Mouse (Mus musculus) kidney, embryonic 16.5 days (tissue): ENCODE measurements around the gene Trim52. TPM values are rescaled to one million over a fixed set of nuclear protein-coding genes. Genes with fewer than 3 reads are reported as not detected.

Source experiments
- ATAC-seq: fragments of 200-750 bp; cut with Nextera tagmentation; 2 replicates; pipeline ENCODE4 v1.8.0; 2017; ENCODE audit warnings: moderate TSS enrichment; ENCODE audit not compliant: low FRiP score, low TSS enrichment
- H3K27ac ChIP-seq: fragments of 300-500 bp; sonication (generic); 2 replicates; pipeline ENCODE4 v1.5.1; 2014; ENCODE audit warnings: low read length
- H3K27me3 ChIP-seq: fragments of 300-500 bp; sonication (generic); 2 replicates; pipeline ENCODE4 v1.6.1; 2014; ENCODE audit warnings: low read length, control low read depth, mixed read lengths; ENCODE audit not compliant: insufficient read depth
- H3K36me3 ChIP-seq: fragments of 300-500 bp; sonication (generic); 2 replicates; pipeline ENCODE4 v1.6.1; 2014; ENCODE audit warnings: low read length, control low read depth, mixed read lengths; ENCODE audit not compliant: insufficient read depth
- H3K4me1 ChIP-seq: fragments of 300-500 bp; sonication (generic); 2 replicates; pipeline ENCODE4 v1.6.1; 2014; ENCODE audit warnings: low read length, control low read depth, mixed read lengths; ENCODE audit not compliant: insufficient read depth
- H3K4me2 ChIP-seq: fragments of 300-500 bp; sonication (generic); replicated peaks from 2 replicates; pipeline ENCODE4 v1.6.1; 2014; ENCODE audit warnings: low read depth, low read length
- H3K4me3 ChIP-seq: fragments of 300-500 bp; sonication (generic); 2 replicates; pipeline ENCODE4 v1.5.1; 2014; ENCODE audit warnings: mild to moderate bottlenecking, low read length
- H3K9ac ChIP-seq: fragments of 300-500 bp; sonication (generic); replicated peaks from 2 replicates; pipeline ENCODE4 v1.6.1; 2014; ENCODE audit warnings: low read length
- H3K9me3 ChIP-seq: fragments of 300-500 bp; sonication (generic); 2 replicates; pipeline ENCODE4 v1.6.1; 2016; ENCODE audit warnings: low read length, control low read depth
- WGBS: fragments of 180-500 bp; shearing (Covaris S2); extraction: QIAGEN DNeasy Blood & Tissue Kit; methylation state at CpG from one replicate; pipeline ENCODE4 v1.1.7; 2014; 5-methylcytosine and 5-hydroxymethylcytosine counted together
- polyA plus RNA-seq: library from polyadenylated mRNA; unstranded; fragments of >200 nt; fragmentation: Nextera tagmentation; extraction: Ambion mirVana; gene quantifications from 2 replicates; pipeline ENCODE4 v1.2.1, GENCODE M21; 2015

Trim52 gene
- polyA plus RNA-seq, 1 experiment from 2014 or later: not detected

- Histone ChIP-seq H3K4me3 (no peak overlapping the region), H3K4me1 (0 out of 2 replicates have a peak, but pooled peaks cover 4% of the 10 kb centered on the region), H3K27ac (no peak overlapping the region), H3K4me2 (no peak overlapping the region), H3K9ac (no peak overlapping the region), H3K9me3 (no peaks in the 10 kb centered on the region), H3K36me3 (no peaks in the 10 kb centered on the region), H3K27me3 (no peaks in the 10 kb centered on the region)
- WGBS: 73% methylated on average over 3 of the region's 3 CpGs
- ATAC-seq: no peak
Measured at GRCm38 (mm10) chr14:106183985-106184384, 78.0 kb downstream of the Trim52 start.

Other genes with a start within 250 kb of the Trim52 start
- 40.1 and 49.0 TPM in 2 replicates for gene Spry2, start 209.4 kb upstream of the Trim52 start, polyA plus RNA-seq